Mouse (Mus musculus): ENCODE measurements at regions not wholly inside any gene's neighbourhood (a gene's known extent, or its start where the extent isn't known, plus 50 kb on each side); places are given as distances from the start of the nearest gene placed in this dataset.
"Not testable (repeated sequence)": the region's sequence is repeated elsewhere in the genome, so short reads cannot be mapped to it uniquely, and the experiment has no call there.

DNA sequence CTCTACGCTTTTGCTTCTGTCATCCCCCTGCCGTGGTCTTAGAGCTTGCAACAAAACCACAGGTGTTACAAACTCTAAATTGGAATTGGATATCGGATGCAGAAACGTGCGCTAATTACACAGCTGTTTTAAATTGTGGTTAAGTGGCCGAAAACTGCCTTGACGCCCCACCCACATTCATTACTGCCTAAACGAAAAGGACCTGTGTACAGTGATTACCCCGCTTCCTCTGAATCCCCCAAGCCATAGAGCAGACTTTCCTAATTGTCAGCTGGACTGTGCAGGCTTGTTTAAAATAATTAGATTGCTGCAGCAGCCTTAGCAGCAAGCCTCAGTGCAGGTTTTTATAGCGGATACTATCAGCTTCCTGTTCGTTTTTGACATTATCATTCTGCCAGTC is 94.7 kb downstream of the Cxxc4 start:
- no peak for DNase-seq

DNA sequence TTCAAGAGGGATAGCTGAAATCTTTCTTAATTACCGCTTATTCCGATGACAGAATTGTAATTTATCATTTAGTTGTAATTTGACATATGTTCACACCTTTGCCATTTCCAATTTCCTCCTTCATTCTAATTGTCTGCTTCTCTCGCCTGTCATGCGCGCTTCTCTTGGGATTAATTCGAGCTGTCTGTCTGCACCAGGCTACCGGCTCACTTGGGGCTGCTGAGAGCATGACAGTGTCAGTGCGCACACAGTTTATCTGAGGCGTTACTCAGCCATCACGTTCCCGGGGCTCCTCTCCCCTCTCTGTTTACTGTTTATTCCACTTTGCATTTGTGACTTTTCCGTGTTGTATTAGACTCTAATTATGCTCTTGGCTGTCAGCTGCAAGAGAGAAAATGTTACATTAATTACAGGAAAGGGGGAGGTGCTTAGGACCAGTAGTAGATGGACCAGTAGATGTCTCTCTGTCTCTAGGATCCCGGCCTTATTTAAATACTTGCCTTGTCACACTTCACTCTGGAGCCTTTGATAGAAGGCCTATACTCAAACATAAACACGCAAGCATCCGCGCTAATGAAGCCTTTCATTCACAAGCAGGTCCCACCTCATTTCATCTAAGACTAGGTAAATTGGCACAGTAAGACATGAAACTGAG is 95.3 kb downstream of the Cxxc4 start:
- no peak for DNase-seq

DNA sequence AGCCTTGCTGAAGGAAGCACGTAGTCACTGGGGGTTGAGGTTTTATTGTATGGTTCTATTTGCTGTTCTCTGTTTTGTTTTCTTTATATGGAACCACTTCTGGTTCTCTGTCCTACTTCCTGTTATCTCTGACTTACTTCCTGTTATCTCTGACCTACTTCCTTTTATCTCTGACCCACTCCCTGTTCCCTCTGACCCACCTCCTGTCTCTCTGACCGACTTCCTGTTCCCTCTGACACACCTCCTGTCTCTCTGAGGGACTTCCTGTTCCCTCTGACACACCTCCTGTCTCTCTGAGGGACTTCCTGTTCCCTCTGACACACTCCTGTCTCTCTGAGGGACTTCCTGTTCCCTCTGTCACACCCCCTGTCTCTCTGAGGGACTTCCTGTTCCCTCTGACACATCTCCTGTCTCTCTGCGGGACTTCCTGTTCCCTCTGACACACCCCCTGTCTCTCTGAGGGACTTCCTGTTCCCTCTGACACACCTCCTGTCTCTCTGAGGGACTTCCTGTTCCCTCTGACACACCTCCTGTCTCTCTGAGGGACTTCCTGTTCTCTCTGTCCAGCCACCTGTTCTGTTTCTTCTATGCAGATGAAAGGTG is 102.9 kb downstream of the Cxxc4 start:
- DNase-seq: not testable (repeated sequence)

DNA sequence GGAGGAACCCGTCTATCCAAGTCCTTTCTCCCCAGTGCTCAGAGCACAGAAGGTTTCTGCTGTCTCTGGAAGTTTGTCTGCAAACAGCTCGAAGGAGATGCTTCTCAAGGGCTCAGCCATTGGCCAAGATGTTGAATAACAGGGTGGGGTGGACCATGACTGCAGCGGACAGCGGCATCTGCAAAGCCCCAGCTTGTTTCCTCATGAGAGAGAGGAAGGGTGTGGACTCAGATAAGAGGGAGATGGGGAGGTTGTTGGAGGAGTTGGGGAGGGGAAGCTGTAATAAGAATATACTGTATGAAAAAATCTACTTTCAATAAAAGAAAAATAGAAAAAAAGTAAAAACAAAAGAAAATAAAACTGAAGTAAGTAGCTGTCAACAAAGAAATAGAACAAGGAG is 129.7 kb downstream of the Cxxc4 start:
- no peak for DNase-seq

DNA sequence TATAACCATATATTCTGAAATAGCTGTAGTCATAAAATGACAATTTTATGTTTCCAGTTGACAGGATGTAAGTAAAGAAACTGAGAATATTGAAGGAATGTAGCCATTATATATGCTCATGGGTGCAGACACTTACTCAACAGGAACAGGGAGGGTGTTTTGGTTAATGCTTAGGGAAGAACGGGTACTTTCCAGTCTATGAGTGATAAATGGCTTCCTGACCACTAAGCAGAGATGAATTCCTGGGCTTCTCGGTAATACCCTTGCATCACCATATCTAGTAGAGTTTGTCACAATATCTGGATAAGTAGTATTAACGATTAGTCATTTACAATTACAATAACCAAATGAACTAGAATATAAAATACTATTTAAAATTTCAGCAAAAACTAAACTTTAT is 130.5 kb downstream of the Cxxc4 start:
- DNase-seq: no peak

DNA sequence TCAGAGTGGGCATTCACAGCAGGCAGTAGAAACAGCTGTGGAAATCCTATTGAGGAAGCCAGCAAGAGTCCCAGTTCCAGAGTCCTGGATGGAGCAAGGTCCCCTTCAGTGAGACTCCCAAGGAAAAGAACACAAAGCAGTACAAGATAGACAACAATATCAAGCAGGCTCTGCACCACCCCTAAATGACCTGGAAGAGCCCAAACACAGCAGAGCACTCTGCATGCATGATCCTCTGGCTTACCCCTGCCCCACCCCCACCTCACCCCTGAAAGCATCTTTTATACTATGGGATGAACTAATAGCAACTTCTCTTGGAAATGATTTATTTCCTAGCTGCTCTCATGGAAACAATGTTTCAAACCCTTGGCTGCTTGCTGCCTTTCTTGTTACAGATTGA is 132.3 kb downstream of the Cxxc4 start:
- DNase-seq: no peak

- no peak for DNase-seq
These were observed 132.8 kb downstream of the Cxxc4 start for GRCm38 (mm10) chr3:134369126-134369525.

GRCm38 (mm10) chr3:134379549-134379948 is 143.3 kb downstream of the Cxxc4 start:
- DNase-seq: no peak

DNA sequence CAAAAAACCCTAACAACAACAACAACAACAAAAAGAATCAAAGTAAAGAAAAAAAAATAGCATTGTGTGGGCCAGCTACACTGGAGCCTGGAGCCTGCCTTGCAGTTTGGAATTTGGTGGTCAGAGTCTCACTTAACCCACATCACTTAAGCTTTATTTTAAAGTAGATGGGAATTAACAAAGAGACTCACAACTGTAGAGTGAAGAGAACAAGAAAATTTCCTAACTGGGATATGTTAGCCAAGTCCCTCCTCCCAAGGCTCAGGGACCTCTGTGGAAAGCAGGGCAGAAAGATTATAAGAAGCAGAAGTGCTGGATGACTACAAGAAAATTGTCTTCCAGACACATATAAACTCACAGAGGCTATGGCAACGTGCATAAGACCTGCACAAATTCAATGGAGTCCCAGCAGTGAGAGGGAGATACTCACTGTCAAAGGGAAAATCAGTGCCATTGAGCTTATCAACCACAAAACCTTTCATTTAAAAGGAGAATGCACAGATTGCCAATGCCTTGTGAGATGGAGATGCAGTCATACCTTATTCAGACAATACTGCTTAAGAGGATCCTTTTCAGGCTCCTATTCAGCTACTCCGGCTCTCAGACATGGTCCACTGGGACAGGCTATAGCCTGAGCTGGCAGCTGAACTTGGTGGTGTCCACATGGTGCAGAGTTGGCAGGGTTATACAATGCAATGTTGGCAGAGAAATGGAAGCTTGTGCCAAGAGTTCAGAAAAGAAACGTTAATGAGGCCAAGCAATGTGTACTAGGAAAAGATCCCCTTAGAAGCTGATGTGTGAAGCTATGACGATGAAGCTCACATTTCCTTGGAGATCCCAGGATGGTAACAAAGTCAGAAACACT is 154.4 kb downstream of the Cxxc4 start:
- no peak for DNase-seq

DNA sequence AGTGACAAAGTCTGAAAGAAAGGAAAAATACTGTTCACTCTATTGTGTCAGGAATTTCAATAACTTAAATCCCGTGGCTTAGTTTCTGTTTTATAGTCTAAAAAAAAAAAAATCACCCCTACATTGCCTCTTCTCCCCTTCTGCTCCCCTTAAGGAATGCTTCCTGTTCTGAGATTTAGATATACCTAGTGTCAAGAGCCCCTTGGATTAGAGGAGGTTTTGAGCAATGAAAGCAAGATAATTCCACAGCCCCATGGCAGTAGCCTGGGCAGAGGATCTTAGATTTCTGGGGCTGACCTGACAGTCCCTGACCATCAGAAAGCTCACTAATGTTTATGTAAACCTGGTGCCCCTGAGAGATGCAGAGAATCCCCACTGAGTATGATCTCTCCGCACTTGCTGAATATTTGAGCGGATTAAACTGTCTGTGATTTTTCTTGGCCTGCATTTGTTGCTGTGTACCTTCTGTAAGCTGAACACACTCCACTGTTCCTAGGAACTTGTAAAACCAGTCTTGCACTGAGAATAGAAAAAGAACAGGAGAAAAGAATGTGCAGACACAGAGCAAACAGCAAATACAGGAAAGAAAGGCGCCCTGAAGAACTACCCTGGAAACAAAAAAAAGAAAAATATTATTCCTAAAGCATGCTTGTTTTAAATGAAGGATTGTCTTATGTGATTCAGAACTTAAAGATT is 164.3 kb downstream of the Cxxc4 start:
- no peak for DNase-seq

DNA sequence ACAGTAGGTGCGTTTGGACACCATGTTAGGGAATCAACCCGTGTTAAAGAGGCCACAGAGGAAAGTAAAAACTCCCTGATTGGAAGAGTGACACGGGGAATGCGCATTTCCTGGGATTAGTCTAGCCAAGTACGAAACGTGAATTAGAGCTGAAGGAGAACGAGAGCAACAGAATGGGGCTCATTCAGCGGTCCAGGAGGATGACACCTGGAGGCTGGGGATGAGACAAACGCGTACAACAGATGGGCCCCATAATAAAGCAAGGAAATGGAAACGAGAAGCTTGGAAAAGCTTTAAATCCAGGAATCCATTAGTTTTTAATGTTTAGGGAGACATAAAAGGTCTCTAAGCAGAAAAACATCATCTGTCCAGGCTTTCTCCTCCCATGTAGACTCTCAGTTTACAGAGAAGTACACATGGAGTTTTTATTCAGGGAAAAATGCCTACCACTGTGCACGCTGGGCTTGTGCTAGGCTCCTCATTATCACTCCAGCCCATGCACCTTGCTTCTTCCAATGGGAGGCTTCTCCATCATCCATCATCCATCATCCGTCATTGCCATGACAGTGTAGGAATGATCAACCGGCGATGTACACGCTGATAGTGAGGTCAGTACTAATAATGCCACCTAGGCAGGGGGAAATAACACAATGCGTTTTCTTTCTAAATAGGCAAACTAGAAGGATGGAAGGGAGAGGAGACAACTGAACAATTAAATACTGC is 179.5 kb downstream of the Cxxc4 start:
- DNase-seq: no peak

- DNase-seq: no peak
These were observed 191.3 kb downstream of the Cxxc4 start for GRCm38 (mm10) chr3:134427633-134428032.

DNA sequence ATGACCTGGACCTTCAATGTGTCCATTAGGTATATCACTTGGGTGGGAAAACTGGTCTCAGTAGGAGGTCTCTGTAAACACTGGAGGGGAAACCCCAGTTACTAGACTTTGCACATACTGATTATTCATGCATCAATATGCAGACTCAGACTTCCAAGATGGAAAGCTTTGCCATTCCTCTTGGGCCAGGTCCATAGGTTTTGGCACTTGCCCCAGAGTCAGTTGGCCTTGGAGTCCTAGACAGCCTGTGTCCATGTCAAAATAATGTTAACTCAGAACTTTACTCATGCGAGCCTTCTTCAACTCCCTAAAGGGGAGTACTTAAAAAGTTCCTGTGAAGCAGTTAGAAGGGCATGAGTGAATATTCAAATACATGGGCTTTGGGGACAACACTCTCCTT is 230.3 kb downstream of the Cxxc4 start:
- DNase-seq: no peak

- DNase-seq: no peak
These were observed 251.0 kb downstream of the Cxxc4 start for GRCm38 (mm10) chr3:134487280-134487679.

- no peak for DNase-seq
These were observed 253.8 kb downstream of the Cxxc4 start for GRCm38 (mm10) chr3:134489966-134490543.

GRCm38 (mm10) chr3:134509702-134510101 is 273.4 kb downstream of the Cxxc4 start:
- DNase-seq: no peak

- no peak for DNase-seq
These were observed 289.5 kb downstream of the Cxxc4 start for GRCm38 (mm10) chr3:134525795-134526194.

DNA sequence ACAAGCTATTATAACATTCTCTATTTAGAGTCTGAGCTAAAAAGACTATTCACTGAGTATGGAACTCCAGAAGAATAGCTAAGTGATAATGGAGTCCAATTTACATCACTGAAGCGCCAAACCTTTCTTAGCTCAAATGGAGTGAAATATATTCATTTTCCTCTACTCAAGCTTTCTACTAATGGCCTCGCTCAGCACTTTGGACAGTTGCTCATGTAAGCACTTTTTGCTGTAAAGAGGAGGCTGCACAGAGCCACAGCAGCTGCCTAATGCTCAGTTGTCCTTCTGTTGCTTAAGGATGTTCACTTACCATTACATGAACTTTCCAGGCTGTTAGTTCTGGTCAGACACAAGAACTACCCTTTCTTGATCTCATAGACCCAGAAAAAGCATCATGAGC is 268.7 kb upstream of the Tacr3 start:
- no peak for DNase-seq

- no peak for DNase-seq
These were observed 250.0 kb upstream of the Tacr3 start for GRCm38 (mm10) chr3:134578759-134579158.

- DNase-seq: no peak
These were observed 240.2 kb upstream of the Tacr3 start for GRCm38 (mm10) chr3:134588630-134589029.

DNA sequence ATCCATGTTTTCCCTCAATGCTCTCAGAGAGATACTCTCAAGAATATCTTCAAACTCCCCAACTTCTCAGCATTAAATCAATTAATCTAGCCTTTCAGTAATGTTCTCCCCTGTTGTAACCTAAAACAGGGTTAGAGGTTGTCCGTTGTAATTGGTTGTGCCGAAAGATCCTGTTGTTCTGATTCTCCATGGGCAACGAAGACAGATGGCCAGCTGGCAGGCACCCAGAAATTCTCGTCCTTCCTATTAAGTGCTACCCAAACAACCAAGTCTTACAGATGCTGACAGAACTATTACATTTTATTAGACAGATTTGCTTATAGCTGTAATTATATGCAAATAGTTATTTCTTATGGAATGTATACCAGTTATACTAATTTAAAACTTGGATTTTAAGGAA is 225.9 kb upstream of the Tacr3 start:
- no peak for DNase-seq

DNA sequence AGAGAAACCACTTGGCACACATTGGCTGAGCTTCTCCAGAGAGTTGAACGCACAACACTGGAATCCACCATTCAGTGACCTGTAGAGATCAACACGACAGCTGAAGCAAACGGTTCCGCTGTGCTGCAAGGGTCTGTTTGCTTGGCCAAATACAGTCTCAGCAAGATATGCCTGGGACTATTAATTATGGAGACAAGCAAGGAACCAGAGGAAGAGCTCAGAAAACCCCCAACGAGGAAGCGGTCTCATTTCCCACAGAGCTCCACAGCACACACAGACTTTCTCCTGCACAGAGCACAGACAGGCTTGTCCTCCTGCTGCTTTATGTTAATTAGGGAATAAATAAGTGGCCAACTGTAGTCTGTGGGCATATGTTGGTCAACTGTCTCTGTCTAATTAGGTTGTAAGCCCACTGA is 223.4 kb upstream of the Tacr3 start:
- DNase-seq: no peak

Measured in B cell, adult 2 months (primary cell).